Mouse (Mus musculus) olfactory bulb, adult 2 months (tissue): ENCODE data around the gene Rasgef1b.

ENCODE experiments used
- CTCF ChIP-seq: fragments of 200-500 bp; IDR thresholded peaks from 2 replicates; pipeline ENCODE4 v1.5.1; 2012; ENCODE audit warnings: low read depth, mild to moderate bottlenecking, low read length, moderate library complexity; ENCODE audit not compliant: insufficient read depth
- POLR2A ChIP-seq: fragments of 200-500 bp; IDR thresholded peaks from 2 replicates; pipeline ENCODE4 v1.6.1; 2012; ENCODE audit warnings: mild to moderate bottlenecking, low read depth, low read length, moderate library complexity; ENCODE audit not compliant: insufficient read depth

- no peak for TF ChIP-seq CTCF
- TF ChIP-seq POLR2A: no peak
Observed at GRCm38 (mm10) chr5:99423271-99423670, 305.6 kb downstream of the Rasgef1b start.
